Mouse (Mus musculus) cerebellum, postnatal 10 days (tissue): ENCODE measurements around the gene Dpt.
"Not testable (repeated sequence)": the region's sequence is repeated elsewhere in the genome, so short reads cannot be mapped to it uniquely, and the experiment has no call there.

Experiments used
- DNase-seq, 2 experiments: peaks; one replicate each; pipeline ENCODE4 v3.0.0; 2021; ENCODE audit warnings: mixed read lengths in 2 of 2

Dpt gene

GRCm38 (mm10) chr1:164796471-164796870, at the start of gene Dpt:
Gene Dpt, plus strand, starts transcription at chr1:164796644.
- no peak for DNase-seq

GRCm38 (mm10) chr1:164753736-164754135, 42.7 kb upstream of the Dpt start:
- no peak for DNase-seq

- DNase-seq: no peak
Measured at GRCm38 (mm10) chr1:164755671-164756070, 40.8 kb upstream of the Dpt start.

- no peak for DNase-seq
Measured at GRCm38 (mm10) chr1:164756951-164757350, 39.5 kb upstream of the Dpt start.

- no peak for DNase-seq
Measured at GRCm38 (mm10) chr1:164758401-164758800, 38.0 kb upstream of the Dpt start.

- DNase-seq: peak; percentile 12 to 13
Measured at GRCm38 (mm10) chr1:164762276-164762675, 34.2 kb upstream of the Dpt start.

GRCm38 (mm10) chr1:164766646-164767045, 29.8 kb upstream of the Dpt start:
- no peak for DNase-seq

- DNase-seq: peak; percentile 79 to 83
Measured at GRCm38 (mm10) chr1:164770611-164771010, 25.8 kb upstream of the Dpt start.

- no peak for DNase-seq
Measured at GRCm38 (mm10) chr1:164780851-164781510, 15.5 kb upstream of the Dpt start.

GRCm38 (mm10) chr1:164786165-164786564, 10.3 kb upstream of the Dpt start:
- DNase-seq: no peak

- peak; percentile 46 to 52 for DNase-seq
Measured at GRCm38 (mm10) chr1:164787771-164788170, 8.7 kb upstream of the Dpt start.

GRCm38 (mm10) chr1:164788292-164788691, 8.2 kb upstream of the Dpt start:
- no peak for DNase-seq

GRCm38 (mm10) chr1:164790296-164790695, 6.1 kb upstream of the Dpt start:
- DNase-seq: not testable (repeated sequence)

GRCm38 (mm10) chr1:164793049-164793448, 3.4 kb upstream of the Dpt start:
- DNase-seq: no peak

GRCm38 (mm10) chr1:164797746-164798285, 1.4 kb downstream of the Dpt start:
- DNase-seq: peak in 1 of 2 experiments; percentile 50

GRCm38 (mm10) chr1:164798471-164798922, 2.1 kb downstream of the Dpt start:
- DNase-seq: no peak

- no peak for DNase-seq
Measured at GRCm38 (mm10) chr1:164799161-164799560, 2.7 kb downstream of the Dpt start.

GRCm38 (mm10) chr1:164804277-164804676, 7.8 kb downstream of the Dpt start:
- DNase-seq: no peak

GRCm38 (mm10) chr1:164804751-164805435, 8.4 kb downstream of the Dpt start:
- DNase-seq: no peak

GRCm38 (mm10) chr1:164809371-164809770, 12.9 kb downstream of the Dpt start:
- DNase-seq: no peak

GRCm38 (mm10) chr1:164811296-164811695, 14.9 kb downstream of the Dpt start:
- peak; percentile 87 to 92 for DNase-seq

GRCm38 (mm10) chr1:164814243-164814642, 17.8 kb downstream of the Dpt start:
- peak; percentile 52 to 60 for DNase-seq

GRCm38 (mm10) chr1:164815330-164815729, 18.9 kb downstream of the Dpt start:
- no peak for DNase-seq

GRCm38 (mm10) chr1:164817331-164817730, 20.9 kb downstream of the Dpt start:
- no peak for DNase-seq
